Mouse (Mus musculus) cerebellum, postnatal 14 days (tissue): Measurements from ENCODE around the gene Gatad2a.
"Not testable (repeated sequence)": the region's sequence is repeated elsewhere in the genome, so short reads cannot be mapped to it uniquely, and the experiment has no call there.

Experiments
- DNase-seq, 2 experiments: peaks; one replicate each; pipeline ENCODE4 v3.0.0; 2021; ENCODE audit warnings: mixed read lengths in 2 of 2

The Gatad2a gene

DNA sequence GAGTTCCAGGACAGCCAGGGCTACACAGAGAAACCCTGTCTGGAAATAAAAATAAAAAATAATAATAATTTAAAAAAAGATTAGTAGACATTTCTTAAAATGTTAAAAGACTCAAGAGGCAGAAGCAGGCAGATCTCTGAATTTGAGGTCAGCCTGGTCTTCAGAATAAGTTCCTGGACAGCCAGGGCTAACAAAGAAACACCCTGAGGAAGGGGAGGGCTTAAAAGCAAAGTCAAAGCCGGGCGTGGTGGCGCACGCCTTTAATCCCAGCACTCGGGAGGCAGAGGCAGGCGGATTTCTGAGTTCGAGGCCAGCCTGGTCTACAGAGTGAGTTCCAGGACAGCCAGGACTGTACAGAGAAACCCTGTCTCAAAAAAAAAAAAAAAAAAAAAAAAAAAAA lies 7.2 kb downstream of the Gatad2a start:
- not testable (repeated sequence) for DNase-seq

DNA sequence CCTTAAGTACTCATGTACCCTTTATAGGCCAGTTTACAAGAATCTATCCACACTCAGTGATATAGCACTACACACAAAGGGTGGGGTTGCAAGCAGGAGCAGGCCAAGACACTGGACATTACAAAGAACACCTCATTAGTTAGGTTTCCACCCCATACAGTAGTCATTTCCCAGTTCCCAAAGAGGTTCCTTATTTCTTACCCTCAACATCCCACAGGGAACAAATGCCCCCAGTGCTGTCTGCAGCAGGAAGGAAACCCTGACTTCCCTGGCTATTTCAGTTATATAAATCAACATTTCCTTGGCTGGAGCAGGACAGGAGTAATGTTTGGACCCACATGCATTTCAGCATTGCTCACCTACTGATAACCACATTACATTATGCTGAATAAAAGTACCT lies 8.4 kb downstream of the Gatad2a start:
- DNase-seq, result no peak

DNA sequence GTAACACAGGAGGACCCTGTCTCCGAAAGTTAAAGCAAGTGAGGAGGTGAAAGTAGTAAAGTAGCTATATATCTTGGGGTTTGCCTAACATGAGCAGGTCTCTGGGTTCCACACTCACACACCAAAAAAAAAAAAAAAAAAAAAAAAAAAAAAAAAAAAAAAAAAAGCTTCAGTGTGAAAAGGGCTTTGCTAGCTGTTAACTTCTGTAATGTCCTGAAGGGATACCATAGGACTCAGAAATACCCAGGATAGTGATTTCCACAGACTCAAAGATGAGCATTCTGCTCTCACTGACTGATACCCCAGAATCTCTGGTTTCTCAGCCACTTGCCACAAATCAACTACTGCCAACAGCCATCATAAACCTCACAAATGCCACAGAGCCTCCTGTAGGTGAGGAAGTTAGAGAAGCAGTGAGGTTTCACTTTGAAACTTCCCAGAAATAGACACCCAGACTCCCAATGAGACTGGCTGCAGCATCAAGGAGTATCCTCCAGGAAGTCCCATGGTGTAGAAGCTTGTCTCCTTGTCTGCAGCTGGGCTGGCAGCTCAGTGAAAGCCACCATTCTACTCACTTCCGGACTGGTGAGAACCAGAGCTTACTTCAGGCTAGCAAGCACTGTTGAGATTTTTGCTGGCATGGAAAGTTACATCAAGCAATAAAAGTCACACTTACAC lies 11.2 kb downstream of the Gatad2a start:
- no peak for DNase-seq

GRCm38 (mm10) chr8:69978456-69978855 lies 17.7 kb downstream of the Gatad2a start:
- DNase-seq, result no peak

GRCm38 (mm10) chr8:69974806-69975205 lies 21.4 kb downstream of the Gatad2a start:
- no peak for DNase-seq

DNA sequence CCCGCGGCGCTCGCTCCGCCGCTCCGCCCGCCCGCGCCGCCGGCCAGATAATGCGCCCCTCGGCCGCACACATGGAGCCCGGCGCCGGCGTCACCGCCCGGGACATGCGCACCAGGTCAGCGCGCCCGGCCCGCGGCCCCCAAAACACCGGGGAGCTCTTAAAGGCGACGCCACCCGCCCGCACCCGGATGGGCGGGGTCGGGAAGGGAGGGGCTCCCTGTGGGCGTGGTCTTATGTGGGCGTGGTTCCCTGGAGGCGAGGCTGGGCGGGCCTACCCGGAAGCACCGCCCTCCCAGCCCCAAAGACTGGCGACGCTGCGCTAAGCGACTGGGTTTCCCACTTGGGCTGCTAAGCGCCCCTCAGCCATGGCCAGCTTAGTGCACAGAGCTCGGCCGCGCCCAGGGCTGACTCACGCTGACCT lies 22.0 kb downstream of the Gatad2a start:
- DNase-seq, result peak; percentile 95 to 97

DNA sequence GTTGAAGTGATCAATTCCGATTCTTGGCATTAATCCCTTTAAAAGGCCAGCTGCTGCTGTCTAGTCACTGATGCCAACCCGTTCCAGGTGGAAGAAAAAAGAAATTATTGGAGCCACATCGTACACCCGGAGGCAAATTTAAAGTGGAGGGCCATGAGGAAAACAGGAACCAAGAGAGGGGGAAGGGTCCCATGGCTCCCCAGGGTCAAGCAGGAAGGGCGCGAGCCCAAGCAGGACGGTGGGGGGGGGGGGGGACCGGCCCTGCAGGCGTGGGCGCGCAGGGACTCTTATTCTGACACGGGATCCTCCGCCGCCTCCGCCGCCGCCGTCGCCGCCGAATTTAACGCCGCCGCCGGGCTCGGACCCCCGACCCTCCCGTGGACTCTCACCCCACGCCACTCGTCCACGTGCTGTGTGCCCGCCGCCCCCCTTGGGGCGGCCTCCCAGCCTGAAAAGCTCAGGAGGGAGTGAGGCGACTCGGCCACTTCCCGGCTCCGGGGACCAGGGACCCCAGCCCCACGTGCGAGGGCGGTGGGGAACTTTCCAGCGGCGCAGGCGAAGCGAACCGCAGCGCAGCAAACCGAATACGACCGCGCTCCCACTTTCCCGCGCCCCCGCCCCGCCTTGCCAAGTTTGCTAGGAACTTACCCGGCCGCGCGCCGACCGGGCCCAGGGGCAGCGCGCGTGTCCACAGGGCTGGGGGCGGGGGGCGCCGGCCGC lies 22.6 kb downstream of the Gatad2a start:
- peak; percentile 66 to 71 for DNase-seq

DNA sequence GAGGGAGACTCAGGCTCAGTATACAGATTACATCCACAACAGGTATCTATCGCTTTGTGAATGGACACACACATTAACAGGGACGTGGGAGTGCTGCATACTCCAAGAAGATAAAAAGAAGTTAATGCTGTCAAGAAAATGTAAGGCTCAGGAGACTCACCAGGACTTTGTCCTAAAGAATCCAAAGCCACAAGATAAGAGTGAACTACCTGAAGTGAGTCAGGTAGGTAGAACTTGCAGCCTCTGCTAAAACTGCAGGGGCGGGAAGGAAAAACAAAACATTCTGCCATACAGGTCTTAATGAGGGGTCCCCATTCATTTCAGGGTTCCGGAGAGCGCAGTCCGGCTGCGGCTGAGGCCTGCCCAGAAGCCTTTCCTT lies 23.1 kb downstream of the Gatad2a start:
- no peak for DNase-seq

- DNase-seq, result no peak
These were observed 25.3 kb downstream of the Gatad2a start for GRCm38 (mm10) chr8:69970880-69971279.

- peak in 1 of 2 experiments; percentile 10 for DNase-seq
These were observed 28.8 kb downstream of the Gatad2a start for GRCm38 (mm10) chr8:69967291-69967933.

DNA sequence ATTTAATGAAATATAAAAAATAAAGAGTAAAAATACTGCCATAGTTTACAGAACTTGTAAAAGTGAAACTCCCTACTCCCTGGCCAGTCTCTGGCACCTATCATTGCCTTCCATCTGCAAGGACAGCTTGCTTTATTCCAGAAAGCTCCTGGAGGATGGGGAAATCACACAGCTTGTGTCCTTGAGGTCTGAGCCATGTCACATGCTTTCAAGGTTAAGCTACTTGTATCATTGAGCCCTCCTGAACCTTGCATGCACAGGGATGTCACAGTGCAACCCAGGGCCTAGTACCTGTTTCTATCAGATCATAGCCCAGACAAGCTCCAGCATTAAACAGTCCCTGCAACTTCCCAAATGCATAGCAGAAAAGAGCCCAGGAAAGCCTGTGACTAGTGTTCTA lies 36.9 kb downstream of the Gatad2a start:
- DNase-seq, result no peak

GRCm38 (mm10) chr8:69957879-69958278 lies 38.3 kb downstream of the Gatad2a start:
- no peak for DNase-seq

DNA sequence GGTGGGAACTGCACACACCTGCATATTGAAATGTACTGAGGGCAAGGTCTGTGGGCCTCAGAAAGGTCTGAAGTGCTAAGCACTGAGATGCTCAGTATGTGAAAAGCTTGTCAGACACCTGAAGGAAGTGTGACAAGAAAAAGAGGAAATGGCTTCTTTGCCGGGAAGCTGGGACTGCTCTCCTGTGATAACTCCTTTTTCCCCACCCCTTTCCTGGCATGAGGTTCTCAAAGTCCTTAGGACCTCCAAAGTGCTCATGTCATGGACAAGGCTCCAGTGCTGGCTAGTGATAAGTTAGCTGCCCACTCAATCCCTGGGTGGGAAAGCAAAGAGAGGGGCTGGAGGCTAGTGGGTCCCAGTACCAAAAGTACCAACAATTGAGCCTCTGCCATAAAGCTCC lies 38.8 kb downstream of the Gatad2a start:
- DNase-seq, result no peak

DNA sequence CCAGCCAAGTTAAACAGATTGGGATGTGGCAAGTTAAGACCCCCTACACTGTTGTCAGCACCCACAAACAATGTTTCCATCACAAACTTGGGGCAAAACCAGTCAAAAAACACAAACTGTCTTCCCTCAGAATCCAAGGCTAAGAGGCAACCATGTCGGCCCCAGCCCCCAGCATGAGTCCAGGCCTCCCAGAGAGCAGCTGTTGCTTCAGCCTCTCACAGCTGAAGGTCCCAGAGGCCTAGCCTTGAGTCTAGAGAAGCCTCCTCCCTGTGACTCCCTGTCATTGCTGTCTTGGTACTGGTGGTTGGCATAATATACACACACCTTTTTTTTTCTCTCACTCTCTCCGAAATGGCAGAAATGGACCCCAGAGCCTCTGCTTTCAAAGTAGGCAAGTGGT lies 39.5 kb downstream of the Gatad2a start:
- DNase-seq, result no peak

- DNase-seq, result no peak
These were observed 41.5 kb downstream of the Gatad2a start for GRCm38 (mm10) chr8:69954642-69955041.

DNA sequence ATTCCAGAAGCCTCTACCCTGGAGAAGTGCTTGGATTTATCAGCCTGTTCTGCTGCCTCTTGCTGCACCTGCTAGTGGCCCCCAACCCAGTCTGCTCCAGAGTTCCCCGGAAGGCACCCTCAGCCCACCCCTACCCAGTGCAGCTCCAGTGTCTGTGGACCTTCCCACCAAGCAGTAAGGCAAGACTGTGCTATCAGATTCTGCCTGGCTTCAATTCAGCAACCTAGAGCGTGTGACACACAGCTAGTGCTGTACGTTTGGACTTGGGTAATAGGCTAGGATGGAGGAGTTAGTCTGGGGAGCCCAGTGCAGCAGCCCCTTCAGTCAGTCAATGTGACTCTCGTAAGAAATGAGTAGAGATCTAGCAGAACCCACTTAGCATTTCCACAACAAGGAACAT lies 42.0 kb downstream of the Gatad2a start:
- no peak for DNase-seq

DNA sequence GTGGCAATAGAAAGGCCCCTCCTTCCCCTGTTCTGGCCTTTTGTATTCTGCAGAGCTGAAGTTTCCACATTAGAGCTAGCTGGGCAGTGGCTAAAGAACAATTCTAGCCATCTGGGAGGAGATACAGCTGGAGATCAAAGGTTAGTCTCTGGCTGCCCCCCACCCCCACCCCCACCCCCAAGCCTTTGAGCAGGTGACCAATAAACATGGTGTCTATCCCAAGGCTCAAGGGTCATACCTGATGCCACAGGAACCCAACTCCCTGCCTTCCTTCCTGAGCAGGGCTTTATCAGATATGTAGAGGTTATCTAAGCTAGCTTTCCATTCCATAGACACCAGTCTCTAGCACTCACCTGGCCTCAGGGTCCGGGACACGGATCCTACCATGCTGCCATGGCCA lies 45.9 kb downstream of the Gatad2a start:
- no peak for DNase-seq

GRCm38 (mm10) chr8:69942495-69942894 lies 53.7 kb downstream of the Gatad2a start:
- DNase-seq, result not testable (repeated sequence)

GRCm38 (mm10) chr8:69940386-69940785 lies 55.8 kb downstream of the Gatad2a start:
- DNase-seq, result no peak

DNA sequence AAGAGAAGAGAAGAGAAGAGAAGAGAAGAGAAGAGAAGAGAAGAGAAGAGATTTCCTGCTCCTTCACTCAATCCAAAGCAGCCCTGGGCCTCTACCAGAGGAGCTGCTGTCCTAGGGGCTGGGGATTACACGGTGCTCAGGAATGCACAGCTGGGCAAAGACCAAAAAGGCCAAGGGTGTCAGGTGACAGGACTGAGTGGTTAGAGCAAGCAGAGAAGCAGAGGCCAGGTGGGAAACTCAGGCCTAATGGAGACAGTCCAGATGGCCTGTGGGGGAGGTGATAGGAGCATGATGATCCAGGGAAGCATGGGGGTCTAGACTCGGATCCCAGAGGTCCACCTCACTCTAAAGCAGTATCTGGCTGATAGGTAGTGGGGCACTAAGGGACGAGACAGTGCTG lies 56.6 kb downstream of the Gatad2a start:
- no peak for DNase-seq

GRCm38 (mm10) chr8:69938245-69938982 lies 57.8 kb downstream of the Gatad2a start:
- DNase-seq, result no peak

DNA sequence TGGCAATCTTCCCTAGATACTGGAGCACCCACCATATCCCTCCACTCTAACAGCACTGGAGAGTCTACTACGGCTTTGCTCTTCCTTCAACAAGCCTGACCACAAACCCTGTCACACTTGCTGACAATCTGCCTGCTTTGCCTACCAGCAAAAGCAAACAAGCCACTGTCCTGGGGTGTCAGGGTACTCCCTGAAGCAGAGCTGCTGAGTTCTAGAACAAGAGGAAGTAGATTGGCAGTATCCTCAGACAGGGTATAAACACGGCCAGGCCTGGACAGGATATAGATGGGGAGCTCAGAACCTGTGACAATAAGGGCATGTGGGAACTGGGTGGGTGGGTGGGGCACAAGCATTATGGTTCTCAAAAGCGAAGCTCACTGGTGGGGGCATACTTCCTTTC lies 58.7 kb downstream of the Gatad2a start:
- no peak for DNase-seq

- no peak for DNase-seq
These were observed 60.0 kb downstream of the Gatad2a start for GRCm38 (mm10) chr8:69936050-69936794.
